Mouse (Mus musculus) layer of hippocampus, adult 9-11 months (tissue): ENCODE measurements around the gene Foxa3.
"Not testable (repeated sequence)": the region's sequence is repeated elsewhere in the genome, so short reads cannot be mapped to it uniquely, and the experiment has no call there.

Experiments
- DNase-seq: peaks from one replicate; pipeline ENCODE4 v3.0.0; 2022

Gene Foxa3

GRCm38 (mm10) chr7:19023357-19023814 lies at the start of gene Foxa3:
TSS of gene Foxa3 (minus strand) at chr7:19023538.
- DNase-seq, result no peak

DNA sequence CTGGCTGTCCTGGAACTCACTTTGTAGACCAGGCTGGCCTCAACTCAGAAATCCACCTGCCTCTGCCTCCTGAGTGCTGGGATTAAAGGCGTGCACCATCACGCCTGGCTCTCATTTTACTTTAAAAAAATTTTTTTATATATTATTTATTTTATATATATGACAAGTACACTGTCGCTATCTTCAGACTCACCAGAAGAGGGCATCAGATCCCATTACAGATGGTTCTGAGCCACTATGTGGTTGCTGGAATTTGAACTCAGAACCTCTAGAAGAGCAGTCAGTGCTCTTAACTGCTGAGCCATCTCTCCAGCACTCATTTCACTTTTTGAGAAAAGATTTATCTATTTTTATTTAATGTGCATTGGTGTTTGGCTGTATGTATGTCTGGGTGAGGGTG lies 47.7 kb upstream of the Foxa3 start:
- not testable (repeated sequence) for DNase-seq

DNA sequence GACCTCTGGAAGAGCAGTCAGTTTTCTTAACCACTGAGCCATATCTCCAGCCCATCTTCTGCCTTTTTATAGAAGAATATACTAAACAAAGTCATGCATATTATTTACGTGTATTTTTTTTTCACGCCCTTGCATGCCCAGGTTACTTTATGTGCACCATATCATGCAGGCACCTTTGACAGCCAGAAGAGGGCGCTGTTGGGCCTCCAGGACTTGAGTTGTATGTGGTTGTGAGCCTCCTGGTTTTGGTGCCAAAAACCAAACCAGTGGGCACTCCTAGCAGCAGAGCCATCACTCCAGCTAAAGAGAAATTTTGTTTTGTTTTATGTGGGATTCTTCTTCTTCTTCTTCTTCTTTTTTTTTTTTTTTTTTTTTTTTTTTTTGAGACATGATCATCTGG lies 46.2 kb upstream of the Foxa3 start:
- DNase-seq, result no peak

GRCm38 (mm10) chr7:19068707-19069106 lies 45.4 kb upstream of the Foxa3 start:
- no peak for DNase-seq

DNA sequence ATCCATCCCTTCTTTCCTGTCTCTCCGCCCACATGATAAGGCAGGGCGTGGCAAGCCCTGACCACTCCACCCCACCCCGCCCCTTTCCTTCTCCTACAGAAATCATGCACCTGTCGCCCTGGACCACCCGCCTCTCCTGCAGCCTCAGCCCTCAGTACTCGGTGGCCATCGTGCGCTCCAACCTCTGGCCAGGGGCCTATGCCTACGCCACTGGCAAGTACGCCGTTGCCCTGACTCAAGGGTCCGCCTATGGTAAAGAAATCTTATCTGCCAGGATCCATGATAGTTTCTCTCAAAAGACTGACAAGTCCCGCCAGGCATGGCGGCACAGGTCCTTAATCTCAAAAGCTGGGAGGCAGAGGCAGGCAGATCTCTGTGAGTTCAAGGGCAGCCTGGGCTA lies 44.6 kb upstream of the Foxa3 start:
- no peak for DNase-seq

DNA sequence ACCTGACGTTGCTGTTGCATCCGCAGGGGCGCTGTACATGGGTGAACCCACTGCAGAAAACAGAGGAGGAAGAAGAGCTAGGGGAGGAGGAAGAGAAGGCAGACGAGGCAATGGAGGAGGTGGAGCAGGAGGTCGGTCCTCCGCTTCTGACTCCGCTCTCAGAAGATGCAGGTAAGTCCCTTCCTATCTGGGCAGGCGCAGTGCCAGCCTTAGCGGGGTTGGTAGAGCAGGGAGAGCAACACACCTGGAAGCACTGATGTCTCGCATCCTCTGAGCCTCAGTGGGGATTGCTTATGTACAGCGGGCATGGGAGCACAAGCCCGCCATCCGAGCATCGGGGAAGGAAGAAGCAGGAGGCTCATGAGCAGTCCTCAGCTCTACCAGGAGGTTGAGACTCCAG lies 43.7 kb upstream of the Foxa3 start:
- no peak for DNase-seq

DNA sequence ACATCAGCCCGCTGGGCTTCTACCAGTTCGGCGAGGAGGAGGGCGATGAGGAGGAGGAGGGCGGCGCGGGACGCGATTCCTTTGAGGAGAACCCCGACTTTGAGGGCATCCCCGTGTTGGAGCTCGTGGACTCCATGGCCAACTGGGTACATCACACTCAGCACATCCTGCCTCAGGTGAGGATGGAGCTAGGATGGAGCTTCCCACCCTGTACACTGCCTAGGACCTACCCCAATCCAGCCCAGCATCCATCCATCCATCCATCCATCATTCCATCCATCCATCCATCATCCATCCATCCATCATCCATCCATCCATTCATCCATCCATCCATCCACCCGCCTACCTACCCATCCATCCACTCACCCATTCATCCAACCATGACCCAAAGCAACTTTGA lies 42.6 kb upstream of the Foxa3 start:
- no peak for DNase-seq

GRCm38 (mm10) chr7:19057405-19057804 lies 34.1 kb upstream of the Foxa3 start:
- DNase-seq, result no peak

- no peak for DNase-seq
Observed at GRCm38 (mm10) chr7:19055108-19055507, 31.8 kb upstream of the Foxa3 start.

- no peak for DNase-seq
Observed at GRCm38 (mm10) chr7:19054777-19055076, 31.4 kb upstream of the Foxa3 start.

DNA sequence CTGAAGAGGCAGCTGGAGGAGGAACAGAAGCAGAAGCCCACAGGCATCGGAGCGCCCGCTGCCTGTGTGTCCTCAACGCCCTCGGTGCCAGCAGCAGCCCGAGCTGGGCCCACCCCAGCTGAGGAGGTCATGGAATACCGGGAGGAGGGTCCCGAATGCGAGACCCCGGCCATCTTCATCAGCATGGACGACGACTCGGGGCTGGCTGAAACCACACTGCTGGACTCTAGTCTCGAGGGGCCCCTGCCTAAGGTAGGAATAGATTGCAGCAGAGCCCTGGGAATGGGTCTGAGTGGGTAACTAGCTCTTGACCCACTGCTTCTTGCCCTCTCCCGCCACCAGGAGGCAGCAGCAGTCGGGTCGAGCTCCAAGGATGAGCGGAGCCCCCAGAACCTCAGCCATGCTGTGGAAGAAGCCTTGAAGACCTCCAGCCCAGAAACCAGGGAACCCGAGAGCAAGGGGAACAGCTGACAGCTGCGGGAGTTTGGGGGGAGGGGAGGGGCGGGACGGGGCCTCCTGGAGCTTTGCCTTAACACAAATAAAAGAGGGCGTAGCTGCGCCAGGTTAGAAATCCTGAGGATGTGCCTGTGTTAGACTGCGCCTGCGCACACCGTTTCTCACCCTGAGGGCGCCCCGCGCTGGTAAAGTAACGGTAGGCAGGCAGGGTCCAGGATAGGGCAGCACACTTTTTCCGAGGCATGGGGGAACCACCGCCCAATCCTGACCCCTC lies 30.9 kb upstream of the Foxa3 start, which contains the start of gene Rsph6a:
Gene Rsph6a (plus strand): TSS at position 644 of the 730 bp plus-strand sequence.
- DNase-seq, result no peak

GRCm38 (mm10) chr7:19053136-19053532 lies 29.8 kb upstream of the Foxa3 start:
- no peak for DNase-seq

- DNase-seq, result peak; percentile 88
Observed at GRCm38 (mm10) chr7:19052345-19053135, 29.2 kb upstream of the Foxa3 start.

DNA sequence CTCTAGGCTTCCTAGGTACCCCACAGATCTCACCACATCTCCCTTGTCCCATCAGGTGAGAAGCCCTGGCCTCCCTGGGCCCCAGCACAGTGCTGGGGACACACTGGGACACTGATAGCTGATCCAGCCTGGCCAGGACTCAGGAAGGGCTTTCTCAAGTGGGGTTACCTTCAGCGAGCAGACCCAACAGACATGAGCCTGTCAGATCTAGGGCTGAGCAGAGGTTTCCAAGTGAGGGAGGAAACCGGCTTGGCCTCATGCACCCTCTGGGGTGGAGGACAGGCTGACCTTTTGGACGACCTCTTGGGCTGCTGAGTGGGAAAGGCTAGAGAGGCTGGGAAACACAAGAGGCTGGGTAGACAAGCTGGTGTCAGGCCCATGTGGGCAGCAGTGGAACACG lies 27.8 kb upstream of the Foxa3 start:
- DNase-seq, result no peak

DNA sequence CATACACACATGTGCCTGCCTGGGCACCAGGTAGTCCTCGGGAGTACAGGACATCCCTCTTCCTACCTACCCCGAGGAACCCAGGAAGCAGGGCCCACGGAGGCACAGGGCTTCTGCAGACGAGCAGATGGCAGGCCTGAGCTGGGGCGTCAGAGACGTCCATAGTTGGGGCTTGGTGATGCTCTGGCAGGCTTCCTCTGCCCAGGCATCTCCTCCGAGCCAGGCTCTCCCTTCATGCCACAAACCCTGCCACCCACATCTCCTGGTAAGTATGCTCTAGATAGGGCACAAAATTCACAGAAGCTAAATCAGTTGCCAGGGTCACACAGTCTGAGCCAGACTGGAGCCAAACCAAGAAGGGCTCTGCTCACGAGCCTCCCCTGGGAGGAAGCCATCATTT lies 26.8 kb upstream of the Foxa3 start:
- DNase-seq, result no peak

- no peak for DNase-seq
Observed at GRCm38 (mm10) chr7:19049252-19049651, 25.9 kb upstream of the Foxa3 start.

DNA sequence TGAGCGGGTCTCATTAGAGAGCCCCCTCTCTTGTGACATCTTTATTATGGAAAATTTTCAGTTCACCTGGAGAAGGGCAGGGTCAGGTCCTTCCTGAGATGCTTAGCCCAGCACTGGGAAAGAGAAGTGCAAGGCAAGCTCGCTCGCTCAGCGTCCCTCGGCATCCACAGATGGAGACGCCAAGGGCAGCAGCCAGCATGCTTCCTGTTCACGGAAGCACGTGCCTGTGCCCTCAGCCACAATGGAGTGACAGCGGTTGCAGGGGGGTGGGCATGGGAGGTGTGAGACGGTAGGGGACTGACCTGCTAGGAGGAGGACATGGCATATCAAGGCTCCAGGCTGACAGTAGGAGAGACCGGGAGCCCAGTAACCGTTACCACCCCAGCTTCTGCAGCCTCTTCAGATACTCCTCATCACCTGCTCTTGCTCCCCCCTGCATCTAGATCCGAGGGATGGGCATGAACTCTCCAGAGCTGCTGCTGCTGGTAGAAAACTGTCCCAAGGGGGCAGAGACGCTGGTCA lies 24.7 kb upstream of the Foxa3 start:
- DNase-seq, result no peak

GRCm38 (mm10) chr7:19046286-19047069 lies 23.1 kb upstream of the Foxa3 start:
- DNase-seq, result no peak

DNA sequence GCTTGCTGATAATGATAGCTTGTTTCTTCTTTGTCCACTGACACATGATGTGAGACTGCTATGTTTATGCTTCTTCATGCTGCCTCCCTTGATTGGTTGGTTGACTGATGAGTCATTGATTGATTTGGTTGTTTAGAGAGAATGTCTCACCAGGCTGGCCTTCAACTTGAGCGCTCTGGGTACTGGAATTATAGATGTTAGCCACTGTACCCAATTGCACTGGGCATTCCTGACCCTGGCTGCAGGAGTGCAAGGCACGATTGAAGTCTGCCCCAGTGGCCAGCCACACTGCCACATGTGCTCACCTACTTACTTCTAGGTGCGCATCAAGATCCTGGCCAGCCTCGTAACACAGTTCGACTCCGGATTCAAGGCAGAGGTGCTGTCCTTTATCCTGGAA lies 21.3 kb upstream of the Foxa3 start:
- no peak for DNase-seq

- DNase-seq, result no peak
Observed at GRCm38 (mm10) chr7:19031641-19032040, 8.3 kb upstream of the Foxa3 start.

DNA sequence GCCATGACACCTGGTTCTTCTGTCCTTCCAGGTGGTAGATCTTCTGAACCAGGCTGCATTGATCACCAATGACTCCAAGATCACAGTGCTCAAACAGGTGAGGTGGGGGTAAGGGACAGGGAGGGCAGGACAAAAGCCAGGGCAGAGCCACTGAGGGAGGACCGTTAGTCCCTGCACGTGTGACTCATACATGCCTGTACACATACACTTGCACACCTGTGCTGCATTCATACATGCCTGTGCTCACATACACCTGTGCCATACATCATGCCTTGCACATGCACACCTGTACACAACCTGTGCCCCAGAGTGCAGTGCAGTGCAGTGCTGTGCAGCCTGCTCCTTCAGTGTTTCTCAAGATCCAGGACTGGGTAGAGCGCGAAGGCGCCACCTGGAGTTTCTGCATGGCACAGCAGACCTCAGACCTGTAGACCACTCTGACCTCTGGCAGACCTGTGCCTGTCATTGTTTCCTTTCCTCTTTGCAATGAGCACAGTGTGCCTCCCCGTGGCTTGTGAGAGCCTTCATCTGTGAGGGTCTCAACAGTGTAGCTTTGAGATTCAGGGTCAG lies 5.8 kb upstream of the Foxa3 start:
- no peak for DNase-seq

DNA sequence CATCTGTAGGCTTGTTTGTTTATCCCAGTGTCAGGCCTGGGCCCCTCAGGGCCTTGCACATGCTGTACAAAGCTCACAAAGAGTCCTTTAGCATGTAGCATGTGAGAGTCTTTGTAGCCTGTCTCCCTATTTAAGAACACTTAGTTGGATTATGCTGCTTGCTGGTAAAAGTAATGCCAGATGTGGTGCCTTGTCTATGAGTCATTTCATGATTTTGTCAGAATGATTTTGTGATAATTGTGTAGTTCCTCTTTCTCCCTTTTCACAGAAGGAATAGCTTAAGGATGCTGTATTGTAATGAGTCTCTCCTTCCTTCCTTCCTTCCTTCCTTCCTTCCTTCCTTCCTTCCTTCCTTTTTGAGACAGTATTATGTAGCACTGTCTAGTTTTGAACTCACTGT lies 4.7 kb upstream of the Foxa3 start:
- DNase-seq, result no peak
